Mouse (Mus musculus): Measurements from ENCODE around the gene Cog7.

- TF ChIP-seq CTCF (IDR thresholded peaks at IDR 0.05; ENCODE audit: insufficient read depth, low read length) (no peak), POLR2A (IDR thresholded peaks at IDR 0.05; ENCODE audit: borderline replicate concordance, extremely low read depth, low read depth, low read length) (no peak)
Measured at GRCm38 (mm10) chr7:121939729-121940128, 41.8 kb downstream of the Cog7 start.
